Mouse (Mus musculus) adrenal gland, adult 18-20 months (tissue): ENCODE results near the gene Krt84. TPM values are rescaled to one million over a fixed set of nuclear protein-coding genes. Genes with fewer than 3 reads are reported as not detected.

Source experiments
- DNase-seq, 2 experiments: peaks; one replicate each; pipeline ENCODE4 v3.0.0; 2021 to 2022; ENCODE audit warnings: low spot score in 2 of 2
- microRNA-seq, 2 experiments: library from miRNA; unstranded; fragments of <30 nt; microRNA quantifications; one replicate each; pipeline ENCODE4 v1.2.0; 2021; ENCODE audit warnings: borderline number of aligned reads in 2 of 2
- total RNA-seq, 2 experiments: library from RNA; stranded (reverse); gene quantifications; 1 replicate in 1 of 2; 2 replicates in 1 of 2; pipeline ENCODE4 v1.2.3; 2021

The Krt84 gene
- total RNA-seq, 2 experiments from 2014 or later = not detected

- DNase-seq = peak; percentile 34 to 55
Observed at GRCm38 (mm10) chr15:101497181-101497580, 35.4 kb downstream of the Krt84 start.

DNA sequence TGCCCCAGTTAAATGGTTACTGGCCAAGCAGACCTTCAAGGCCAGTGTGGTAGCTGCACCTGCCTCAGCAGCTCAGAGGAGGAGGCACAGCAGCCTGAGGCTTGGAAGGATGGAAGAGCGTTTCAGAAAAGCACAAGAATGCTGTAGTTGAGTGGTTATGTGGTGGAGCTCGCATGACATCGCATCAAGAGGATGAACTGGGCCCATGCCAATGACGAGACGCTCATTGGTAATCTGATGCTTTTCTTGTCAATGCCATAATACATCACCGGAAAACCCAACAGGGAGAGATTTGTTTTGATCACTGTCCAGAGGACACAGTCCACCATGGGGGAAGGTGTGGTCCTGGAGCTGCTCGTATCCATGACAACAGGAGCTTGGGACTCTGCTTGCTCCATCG is 37.4 kb downstream of the Krt84 start:
- DNase-seq = no peak

- no peak for DNase-seq
Observed at GRCm38 (mm10) chr15:101494203-101494602, 38.4 kb downstream of the Krt84 start.

DNA sequence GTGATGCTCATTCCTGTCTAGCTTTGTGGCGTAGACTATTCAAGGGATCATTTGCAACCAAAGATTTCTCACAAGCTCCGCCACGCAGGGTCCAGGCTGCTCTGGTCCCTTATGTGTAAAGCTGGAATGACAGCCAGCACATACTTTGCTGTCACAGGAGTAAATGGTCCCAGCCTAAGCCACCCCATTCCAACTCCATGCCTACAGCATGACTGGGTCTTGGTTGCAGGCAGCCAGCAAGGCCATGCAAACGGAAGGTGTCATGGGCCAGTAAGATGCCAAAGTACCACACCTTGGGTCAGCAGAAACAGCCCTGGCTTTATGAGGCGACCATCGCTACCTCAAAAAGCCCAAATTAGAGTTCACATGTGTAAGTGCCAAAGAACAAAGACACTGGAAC is 38.9 kb downstream of the Krt84 start:
- no peak for DNase-seq

DNA sequence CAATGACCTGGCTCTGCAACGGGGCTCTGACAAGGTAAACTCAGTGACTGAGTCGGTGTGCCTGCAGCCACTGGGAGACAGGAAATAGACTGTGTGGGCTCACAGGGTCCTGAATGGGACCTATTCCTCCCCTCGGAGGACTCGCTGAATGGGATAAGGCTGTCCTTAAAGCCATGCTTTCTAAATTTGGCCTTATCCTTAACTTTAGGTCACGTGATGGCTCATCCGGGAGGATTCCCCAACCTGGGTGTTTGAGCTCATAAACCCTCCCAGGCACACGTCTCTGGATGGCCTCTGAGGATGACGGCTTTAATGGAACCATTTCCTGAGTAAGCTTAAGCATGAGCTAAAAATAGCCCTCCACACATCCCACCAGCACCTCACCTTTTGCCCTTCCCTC is 39.9 kb downstream of the Krt84 start:
- no peak for DNase-seq

- no peak for DNase-seq
Observed at GRCm38 (mm10) chr15:101491431-101491830, 41.2 kb downstream of the Krt84 start, which contains the start of gene Krt83. TSS of gene Krt83 (minus strand) at chr15:101491512.

DNA sequence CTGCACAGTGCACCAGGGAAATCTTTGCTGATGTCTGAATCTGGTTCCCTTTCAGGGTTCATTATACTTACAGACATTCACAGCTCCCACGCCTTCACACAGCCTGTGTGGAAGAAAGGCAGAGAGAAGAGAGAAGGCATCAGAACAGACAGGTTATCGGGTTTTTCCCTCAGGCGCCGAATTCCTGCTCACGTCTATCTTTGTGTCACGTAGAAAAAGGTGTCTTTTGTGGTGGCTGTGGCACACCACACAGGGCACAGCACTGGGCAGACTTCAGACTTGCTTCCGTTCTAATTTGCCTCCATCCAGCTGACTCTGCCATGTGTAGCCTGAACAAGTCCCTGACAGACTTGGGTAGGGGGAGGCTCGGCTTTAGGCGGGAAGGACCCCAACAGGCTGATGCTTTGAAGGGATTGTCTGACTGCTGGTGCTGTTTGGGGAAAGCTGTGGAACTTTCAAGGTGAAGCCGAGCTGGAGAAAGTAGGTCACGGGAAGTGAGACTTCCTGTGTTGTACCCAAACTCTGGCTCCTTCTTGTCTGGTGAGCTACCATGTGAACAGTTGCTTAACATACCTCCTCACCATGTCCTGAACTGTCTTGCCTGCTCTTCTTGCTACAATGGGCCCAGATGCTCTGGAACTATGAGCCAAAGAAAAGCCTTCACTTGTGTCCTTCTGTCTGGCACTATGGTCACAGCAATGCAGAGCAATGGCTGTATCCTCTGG is 46.5 kb downstream of the Krt84 start:
- no peak for DNase-seq

- DNase-seq = no peak
Observed at GRCm38 (mm10) chr15:101484939-101485338, 47.7 kb downstream of the Krt84 start.

DNA sequence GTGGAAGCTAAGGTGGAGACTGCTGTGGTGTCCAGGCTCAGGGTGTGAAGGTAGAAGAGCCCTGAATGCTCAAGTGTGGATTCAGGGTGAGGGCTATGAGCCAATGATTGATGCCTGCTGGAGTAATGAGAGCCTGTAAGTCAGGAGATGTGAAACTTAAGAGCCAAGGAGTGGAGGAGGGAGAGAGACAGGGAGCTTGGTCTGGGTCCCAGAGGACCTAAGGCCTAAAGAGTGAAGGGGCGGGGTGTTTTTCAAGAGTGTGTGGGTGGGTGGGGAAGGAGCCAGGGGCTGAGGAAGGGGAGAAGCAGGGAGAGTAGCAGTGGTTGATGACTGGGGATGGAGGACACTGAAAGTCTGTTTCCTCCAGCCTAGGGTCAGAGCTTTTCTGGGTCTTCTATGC is 49.0 kb downstream of the Krt84 start:
- DNase-seq = no peak

GRCm38 (mm10) chr15:101482056-101482455 is 50.6 kb downstream of the Krt84 start:
- no peak for DNase-seq

- no peak for DNase-seq
Observed at GRCm38 (mm10) chr15:101479666-101480060, 53.0 kb downstream of the Krt84 start.

DNA sequence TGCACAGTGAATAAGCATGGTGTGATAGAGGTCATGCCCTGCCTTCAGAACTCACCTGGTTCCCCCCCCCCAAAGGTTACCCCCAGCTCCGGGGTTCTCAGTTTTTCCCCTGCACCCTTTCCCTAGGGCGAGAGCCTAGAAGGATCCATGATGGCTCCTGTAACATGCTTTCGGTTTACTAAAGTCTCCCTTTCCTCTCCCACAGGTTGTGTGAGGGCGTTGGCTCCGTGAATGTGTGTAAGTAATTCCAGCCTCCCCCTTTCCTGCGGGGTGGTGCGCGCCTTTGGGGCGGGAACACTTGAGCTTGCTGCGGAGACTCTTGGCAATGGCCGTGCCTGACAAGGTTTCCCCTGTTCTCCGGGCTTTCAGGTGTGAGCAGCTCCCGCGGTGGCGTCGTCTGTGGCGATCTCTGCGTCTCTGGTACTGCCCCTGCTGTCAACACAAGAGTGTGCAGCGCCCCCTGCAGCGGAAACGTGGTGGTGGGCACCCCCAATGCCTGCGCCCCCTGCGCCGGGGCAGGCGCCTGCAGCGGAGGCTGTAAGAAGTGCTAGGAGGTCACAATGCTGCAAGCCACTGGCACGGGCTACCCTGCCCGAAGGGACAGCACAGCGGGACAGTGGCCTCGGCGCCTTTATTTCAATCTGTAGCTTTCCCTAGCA is 53.5 kb downstream of the Krt84 start:
- DNase-seq = peak; percentile 27 to 46

Small RNA genes lying within 50 kb of the gene (microRNA-seq; reads per million reads assigned to microRNA genes)
- gene Gm44393 = 0 reads per million in 2 experiments
- gene Gm44460 = 0 reads per million in 2 experiments

Other genes with a start within 250 kb of the Krt84 start
- gene Atg101, start 248.5 kb downstream of the Krt84 start, total RNA-seq = 10 to 100 TPM; 60.5 to 64.0 TPM
- under 1 TPM; 0.27 to 0.54 TPM for gene 6030408B16Rik, start 239.6 kb downstream of the Krt84 start, total RNA-seq
- gene Krt80, start 162.7 kb downstream of the Krt84 start, total RNA-seq = 1 to 10 TPM; 4.3 to 7.8 TPM
- 1 to 10 TPM; 1.4 to 2.6 TPM for gene Krt7, start 121.8 kb downstream of the Krt84 start, total RNA-seq
- not detected for gene Krt87, start 94.0 kb downstream of the Krt84 start, total RNA-seq
- gene Krt88, start 85.1 kb downstream of the Krt84 start, total RNA-seq = not detected
- not detected for gene Krt81, start 69.1 kb downstream of the Krt84 start, total RNA-seq
- not detected for gene Krt86, start 59.3 kb downstream of the Krt84 start, total RNA-seq
- gene Krt83, start 41.3 kb downstream of the Krt84 start, total RNA-seq = not detected
- not detected for gene Gm49425, start 15.6 kb downstream of the Krt84 start, total RNA-seq
- not detected for gene Krt82, start 17.8 kb upstream of the Krt84 start, total RNA-seq
- not detected for gene Krt90, start 30.1 kb upstream of the Krt84 start, total RNA-seq
- not detected for gene Krt75, start 41.1 kb upstream of the Krt84 start, total RNA-seq
- not detected for gene Gm5414, start 95.4 kb upstream of the Krt84 start, total RNA-seq
- not detected for gene Gm5478, start 114.6 kb upstream of the Krt84 start, total RNA-seq
- gene Krt6b, start 147.5 kb upstream of the Krt84 start, total RNA-seq = not detected
- not detected for gene Krt6a, start 161.5 kb upstream of the Krt84 start, total RNA-seq
- not detected for gene Krt5, start 180.1 kb upstream of the Krt84 start, total RNA-seq
- not detected for gene Krt71, start 210.3 kb upstream of the Krt84 start, total RNA-seq